Mouse (Mus musculus) limb, embryonic 14.5 days (tissue): ENCODE measurements around the gene Card19. TPM values are rescaled to one million over a fixed set of nuclear protein-coding genes. Genes with fewer than 3 reads are reported as not detected.

Source experiments
- ATAC-seq: fragments of 200-750 bp; cut with Nextera tagmentation; 2 replicates; pipeline ENCODE4 v1.8.0; 2017; ENCODE audit warnings: low read depth, moderate number of reproducible peaks, moderate TSS enrichment; ENCODE audit not compliant: low FRiP score
- DNase-seq: peaks from one replicate; pipeline ENCODE4 v3.0.0-alpha.2; 2015; ENCODE audit warnings: low spot score
- H3K27ac ChIP-seq: fragments of 300-500 bp; sonication (generic); replicated peaks from 2 replicates; pipeline ENCODE4 v1.5.1; 2014; ENCODE audit warnings: low read depth, mild to moderate bottlenecking, low read length, moderate library complexity, mixed read lengths
- H3K27me3 ChIP-seq: fragments of 300-500 bp; sonication (generic); 2 replicates; pipeline ENCODE4 v1.6.1; 2014; ENCODE audit warnings: low read length, mixed read lengths; ENCODE audit not compliant: control insufficient read depth, insufficient read depth
- H3K36me3 ChIP-seq: fragments of 300-500 bp; sonication (generic); 2 replicates; pipeline ENCODE4 v1.6.1; 2014; ENCODE audit warnings: mild to moderate bottlenecking, low read length, moderate library complexity, mixed read lengths; ENCODE audit not compliant: control insufficient read depth, insufficient read depth
- H3K4me1 ChIP-seq: fragments of 300-500 bp; sonication (generic); 2 replicates; pipeline ENCODE4 v1.6.1; 2014; ENCODE audit warnings: antibody characterized with exemption, low read length, mixed read lengths; ENCODE audit not compliant: control insufficient read depth, insufficient read depth
- H3K4me2 ChIP-seq: fragments of 300-500 bp; sonication (generic); replicated peaks from 2 replicates; pipeline ENCODE4 v1.6.1; 2014; ENCODE audit warnings: low read depth, mild to moderate bottlenecking, low read length, moderate library complexity; ENCODE audit not compliant: severe bottlenecking
- H3K4me3 ChIP-seq: fragments of 300-500 bp; sonication (generic); replicated peaks from 2 replicates; pipeline ENCODE4 v1.5.1; 2014; ENCODE audit warnings: low read length
- H3K9ac ChIP-seq: fragments of 300-500 bp; sonication (generic); 2 replicates; pipeline ENCODE4 v1.6.1; 2014; ENCODE audit warnings: mild to moderate bottlenecking, low read depth, low read length, moderate library complexity; ENCODE audit not compliant: severe bottlenecking
- H3K9me3 ChIP-seq: fragments of 300-500 bp; sonication (generic); 2 replicates; pipeline ENCODE4 v1.6.1; 2016; ENCODE audit warnings: low read length; ENCODE audit not compliant: control insufficient read depth
- POLR2A ChIP-seq: fragments of 200-500 bp; IDR thresholded peaks from 2 replicates; pipeline ENCODE4 v1.8.0; 2012; ENCODE audit warnings: inconsistent platforms, mild to moderate bottlenecking, moderate library complexity, borderline replicate concordance; ENCODE audit not compliant: insufficient read depth, insufficient read length; ENCODE audit errors: extremely low read depth
- WGBS: fragments of 180-500 bp; shearing (Covaris S2); extraction: QIAGEN DNeasy Blood & Tissue Kit; methylation state at CpG from one replicate; pipeline ENCODE4 v1.1.7; 2014; 5-methylcytosine and 5-hydroxymethylcytosine counted together
- polyA plus RNA-seq, 2 experiments: library from polyadenylated mRNA; depleted of rRNA in 1 of 2; stranded (reverse) in 1 of 2; unstranded in 1 of 2; fragments of >200 nt; fragmentation: Nextera tagmentation in 1 of 2; extraction: Ambion mirVana in 1 of 2; gene quantifications; 2 replicates each; pipeline versions ENCODE4 v1.2.1 to v1.2.3; 2012 to 2014

The Card19 gene
- polyA plus RNA-seq, 2 experiments: 67.1 to 71.3 TPM

DNA sequence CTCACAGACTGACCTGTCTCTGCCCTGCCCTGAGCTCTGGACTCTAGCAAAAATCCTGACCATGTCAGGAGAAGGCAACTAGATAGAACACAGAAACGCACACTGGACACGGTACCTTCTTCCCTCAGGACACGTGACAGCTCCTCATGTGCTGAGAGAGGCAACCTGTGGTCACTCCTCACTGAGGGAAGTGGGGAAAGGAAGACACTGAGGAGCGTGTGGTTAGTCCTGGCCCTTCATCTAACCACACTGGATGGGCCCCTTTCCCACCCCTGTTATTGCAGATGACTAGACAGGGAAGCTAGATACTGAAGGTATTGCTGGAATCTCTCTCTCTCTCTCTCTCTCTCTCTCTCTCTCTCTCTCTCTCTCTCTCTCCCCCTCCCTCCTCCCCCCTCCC, 53.1 kb downstream of the Card19 start:
- H3K27me3 ChIP-seq: no peaks in the 10 kb centered on the region
- TF ChIP-seq POLR2A: no peak
- peaks cover 7% of the 10 kb centered on the region for H3K4me1 ChIP-seq
- H3K27ac ChIP-seq: no peak overlapping the region
- H3K4me3 ChIP-seq: no peak overlapping the region
- no peak overlapping the region for H3K4me2 ChIP-seq
- 82% methylated on average over 4 of the region's 4 CpGs for WGBS
- no peak overlapping the region for H3K9ac ChIP-seq
- DNase-seq: no peak
- no peaks in the 10 kb centered on the region for H3K36me3 ChIP-seq
- no peaks in the 10 kb centered on the region for H3K9me3 ChIP-seq
- no peak for ATAC-seq

DNA sequence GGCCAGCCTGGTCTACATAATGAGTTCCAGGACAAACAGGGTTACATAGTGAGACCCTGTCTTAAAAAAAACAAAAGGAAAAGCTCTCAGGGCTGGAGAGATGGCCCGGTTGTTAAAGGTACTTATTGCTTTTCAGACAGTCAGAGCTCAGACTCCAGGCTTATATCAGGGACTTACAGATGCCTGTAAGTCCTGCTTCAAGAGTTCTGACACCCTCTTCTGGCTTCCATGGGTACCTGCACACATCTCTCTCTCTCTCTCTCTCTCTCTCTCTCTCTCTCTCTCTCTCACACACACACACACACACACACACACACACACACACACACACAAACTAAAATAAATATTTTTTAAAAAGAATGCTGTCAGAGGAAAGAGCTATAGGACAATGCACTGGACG, 54.6 kb downstream of the Card19 start:
- DNase-seq (no peak), ATAC-seq (no peak)
- no peak overlapping the region for H3K4me3 ChIP-seq
- H3K27me3 ChIP-seq: no peaks in the 10 kb centered on the region
- TF ChIP-seq POLR2A: no peak
- no peak overlapping the region for H3K9ac ChIP-seq
- WGBS: 72% methylated on average over 2 of the region's 2 CpGs
- H3K36me3 ChIP-seq: no peaks in the 10 kb centered on the region
- H3K27ac ChIP-seq: no peak overlapping the region
- no peaks in the 10 kb centered on the region for H3K4me1 ChIP-seq
- no peak overlapping the region for H3K4me2 ChIP-seq
- H3K9me3 ChIP-seq: no peaks in the 10 kb centered on the region

DNA sequence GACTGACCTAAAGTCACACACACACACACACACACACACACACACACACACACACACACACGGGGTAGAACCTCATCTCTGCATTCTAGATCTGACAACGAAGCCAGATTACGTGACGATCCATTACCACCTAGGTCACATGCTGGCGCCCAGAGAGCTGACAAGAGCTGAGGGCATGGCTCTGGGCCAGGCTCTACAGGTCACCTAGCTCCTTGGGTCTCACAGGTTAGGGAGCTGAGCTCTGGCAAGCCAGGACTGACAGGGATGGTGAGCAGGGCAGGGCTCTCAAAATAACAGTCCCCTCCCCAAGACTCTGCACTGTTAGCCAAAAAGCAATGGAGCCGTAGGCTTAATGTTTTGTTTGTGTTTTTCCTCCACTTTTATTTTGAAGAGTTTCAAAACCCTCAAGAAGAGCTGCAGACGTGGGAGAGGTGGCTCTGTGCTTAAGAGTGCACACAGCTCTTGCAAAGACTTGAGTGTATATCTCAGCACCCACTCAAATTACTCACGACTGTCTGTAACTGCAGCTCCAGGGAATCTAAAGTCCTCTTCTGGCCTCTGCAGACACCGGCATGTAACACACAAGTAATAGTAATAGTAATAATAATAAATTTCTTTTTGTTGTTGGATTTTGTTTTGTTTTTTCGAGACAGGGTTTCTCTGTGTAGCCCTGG, 57.7 kb downstream of the Card19 start:
- Histone ChIP-seq H3K36me3 (no peaks in the 10 kb centered on the region), H3K27ac (no peak overlapping the region), H3K4me3 (no peak overlapping the region), H3K4me1 (no peaks in the 10 kb centered on the region), H3K4me2 (no peak overlapping the region), H3K27me3 (no peaks in the 10 kb centered on the region), H3K9me3 (no peaks in the 10 kb centered on the region), H3K9ac (no peak overlapping the region)
- no peak for TF ChIP-seq POLR2A
- WGBS: 71% methylated on average over 10 of the region's 10 CpGs
- DNase-seq (no peak), ATAC-seq (no peak)

DNA sequence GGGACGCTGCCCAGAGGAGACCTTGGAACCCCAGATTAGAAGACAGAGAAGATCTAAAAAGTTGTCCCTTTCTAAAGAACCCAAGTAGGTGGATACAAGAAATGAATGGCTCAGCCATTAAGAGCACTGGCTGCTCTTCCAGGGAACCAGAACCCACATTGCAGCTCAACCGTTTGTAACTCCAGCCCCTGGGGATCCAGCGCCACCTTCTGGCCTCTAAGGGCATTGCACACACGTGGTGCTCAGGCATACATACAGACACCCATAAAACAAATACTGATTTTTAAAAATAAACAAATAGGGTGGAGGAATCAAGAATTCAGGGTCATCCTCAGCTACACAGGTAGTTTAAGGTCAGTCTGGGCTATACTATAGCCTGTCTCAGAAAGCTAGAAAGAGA, 59.2 kb downstream of the Card19 start:
- no peaks in the 10 kb centered on the region for H3K36me3 ChIP-seq
- no peak overlapping the region for H3K4me2 ChIP-seq
- H3K4me1 ChIP-seq: no peaks in the 10 kb centered on the region
- H3K9me3 ChIP-seq: no peaks in the 10 kb centered on the region
- no peak overlapping the region for H3K27ac ChIP-seq
- no peak overlapping the region for H3K9ac ChIP-seq
- DNase-seq (no peak), ATAC-seq (no peak)
- 79% methylated on average over 4 of the region's 4 CpGs for WGBS
- H3K4me3 ChIP-seq: no peak overlapping the region
- no peaks in the 10 kb centered on the region for H3K27me3 ChIP-seq
- TF ChIP-seq POLR2A: no peak

DNA sequence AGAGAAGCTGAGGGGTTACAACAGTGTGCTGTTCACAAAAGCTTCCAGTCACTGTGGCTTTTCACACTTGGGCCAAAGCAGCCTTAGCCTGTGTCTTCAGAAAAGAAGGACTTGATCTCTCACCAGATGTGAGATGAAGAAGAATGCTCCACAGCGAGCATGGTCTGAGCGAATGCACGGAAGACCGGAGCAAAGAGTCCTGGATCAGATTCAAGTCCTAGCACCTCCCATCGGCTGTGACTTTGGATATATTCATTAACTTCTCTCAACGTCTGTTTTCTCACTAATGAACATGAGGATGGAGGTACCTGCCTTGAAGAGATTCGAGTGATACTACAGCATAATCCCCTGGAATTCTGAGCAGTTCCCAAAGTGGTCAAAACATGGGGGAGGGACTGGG, 61.2 kb downstream of the Card19 start:
- 52% methylated on average over 7 of the region's 7 CpGs for WGBS

More for the DNA sequence above, 61.2 kb downstream of the Card19 start:
- Histone ChIP-seq H3K27ac (no peak overlapping the region), H3K27me3 (peaks cover 2% of the 10 kb centered on the region; the same call in 1 of the 2 replicates), H3K4me3 (no peak overlapping the region), H3K9me3 (no peaks in the 10 kb centered on the region), H3K4me2 (no peak overlapping the region), H3K36me3 (no peaks in the 10 kb centered on the region), H3K4me1 (no peaks in the 10 kb centered on the region), H3K9ac (no peak overlapping the region)
- DNase-seq: no peak
- ATAC-seq: no peak; the same call in 1 of the 2 replicates
- TF ChIP-seq POLR2A: no peak
